Mouse (Mus musculus) thymus, postnatal 10 days (tissue): ENCODE measurements around the gene Ccs.
"Not testable (repeated sequence)": the region's sequence is repeated elsewhere in the genome, so short reads cannot be mapped to it uniquely, and the experiment has no call there.

Source experiments
- DNase-seq, 2 experiments: peaks; one replicate each; pipeline ENCODE4 v3.0.0; 2021; ENCODE audit warnings: low spot score in 2 of 2

Gene Ccs

DNA sequence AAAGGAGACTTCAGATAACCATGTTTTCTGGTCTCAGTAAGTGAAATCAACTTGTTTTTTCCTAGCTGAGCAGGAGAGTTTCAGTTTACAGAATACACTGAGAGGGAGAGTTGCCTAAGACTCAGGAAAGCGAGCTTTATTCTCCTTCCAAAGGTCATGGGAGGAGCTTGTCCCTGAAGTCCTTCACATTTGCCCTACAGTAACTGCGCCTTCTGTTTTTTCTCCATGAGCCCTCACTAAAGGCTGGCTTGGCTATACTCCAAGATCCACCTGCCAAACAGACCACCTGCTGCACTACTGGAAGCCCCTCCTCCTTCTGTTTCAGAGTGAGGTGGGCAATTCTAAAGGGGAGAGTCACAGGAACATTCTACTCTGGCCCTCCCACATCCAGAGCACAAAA lies 3.0 kb downstream of the Ccs start:
- DNase-seq: no peak

DNA sequence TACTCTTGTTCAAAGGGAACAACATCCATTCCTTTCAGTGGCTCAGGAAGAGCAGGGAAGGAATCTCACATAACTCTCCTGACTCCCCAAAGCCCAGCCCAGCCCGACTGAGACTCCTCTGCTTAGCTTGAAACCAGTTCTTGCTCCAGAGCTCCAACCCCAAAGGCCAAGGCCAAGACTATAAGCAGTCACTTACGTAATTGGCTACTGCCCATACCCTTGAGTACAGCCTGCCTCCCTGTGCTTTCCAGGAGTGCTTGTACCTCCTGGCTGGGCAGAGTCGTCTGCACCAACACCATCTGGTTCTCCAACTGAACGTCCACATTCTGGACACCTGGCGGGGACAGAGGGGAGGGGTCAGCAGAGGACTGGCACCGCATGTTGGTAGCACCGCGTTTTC lies 5.2 kb downstream of the Ccs start:
- DNase-seq: no peak

DNA sequence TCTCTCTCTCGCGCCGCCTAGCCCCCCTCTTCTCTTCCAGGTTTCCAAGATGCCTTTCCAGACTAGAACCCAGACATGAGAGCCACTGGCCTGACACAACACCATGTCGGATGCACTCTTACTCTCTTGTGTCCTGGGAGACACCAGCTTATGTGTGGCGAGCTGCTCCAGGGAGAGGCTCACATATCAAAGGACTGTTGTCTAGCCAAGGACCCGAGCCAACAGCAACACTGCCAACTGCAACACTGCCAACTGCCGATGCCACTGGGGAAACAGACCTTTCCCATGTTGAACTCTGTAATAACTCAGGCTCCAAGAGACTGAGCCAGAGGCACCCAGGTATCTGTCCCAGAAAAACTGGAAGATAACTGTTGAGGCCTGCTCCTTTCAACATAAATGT lies 10.0 kb downstream of the Ccs start:
- DNase-seq: no peak

DNA sequence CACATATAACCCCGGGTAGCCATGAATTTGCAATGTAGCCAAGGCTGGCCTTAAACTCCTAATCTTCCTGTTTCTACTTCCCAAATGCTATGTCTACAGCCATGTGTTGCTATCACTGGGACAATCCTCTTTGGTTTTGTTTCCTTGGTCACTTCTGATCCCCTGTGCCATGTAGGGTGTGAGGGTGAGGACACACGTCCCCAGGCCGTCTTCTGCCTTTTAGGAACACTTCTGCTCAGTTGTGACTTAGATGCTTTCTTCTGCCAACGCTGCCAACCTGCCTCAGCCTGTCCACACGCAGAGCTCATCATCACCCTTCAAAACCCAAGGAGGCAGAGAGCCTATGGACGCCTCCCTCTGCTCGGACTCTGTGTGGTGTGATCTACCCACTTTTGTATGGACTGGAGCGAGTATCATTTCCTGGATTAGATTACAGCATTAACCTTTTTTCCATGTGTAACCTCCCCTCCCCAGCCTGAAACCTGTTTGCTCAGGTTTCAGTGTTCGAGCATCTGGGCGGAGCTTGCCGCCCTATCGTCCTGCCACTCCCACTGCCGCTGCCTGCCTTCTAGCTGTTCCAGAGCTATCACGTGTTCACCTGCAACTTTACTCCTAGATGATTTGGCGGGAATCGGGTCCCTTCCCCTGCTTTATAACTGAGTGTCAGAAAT lies 10.6 kb downstream of the Ccs start:
- DNase-seq: no peak

DNA sequence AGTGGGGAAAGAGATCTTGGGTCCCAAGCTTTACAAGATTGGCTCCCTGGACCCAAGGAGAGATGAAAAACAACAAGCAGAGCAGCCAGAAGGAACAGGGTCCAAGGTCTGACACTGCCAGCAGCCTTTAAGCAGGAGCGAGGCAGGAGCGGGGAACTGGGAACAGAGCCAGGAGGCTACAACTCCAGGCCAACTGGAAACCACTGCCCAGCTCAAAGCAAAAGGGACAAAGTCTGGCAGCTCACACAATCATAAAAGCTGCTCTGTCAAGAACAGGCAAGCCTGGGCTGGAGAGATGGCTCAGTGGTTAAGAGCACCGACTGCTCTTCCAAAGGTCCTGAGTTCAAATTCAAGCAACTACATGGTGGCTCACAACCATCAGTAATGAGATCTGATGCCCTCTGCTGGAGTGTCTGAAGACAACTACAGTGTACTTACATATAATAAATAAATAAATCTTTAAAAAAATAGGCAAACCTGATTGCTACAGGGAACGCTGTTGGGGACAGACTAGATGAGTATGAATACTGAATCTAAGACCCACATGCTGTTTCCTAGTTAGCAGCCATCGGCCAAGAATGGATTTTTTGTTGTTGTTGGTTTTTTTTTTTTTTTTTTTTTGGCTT lies 18.3 kb downstream of the Ccs start:
- DNase-seq: no peak

DNA sequence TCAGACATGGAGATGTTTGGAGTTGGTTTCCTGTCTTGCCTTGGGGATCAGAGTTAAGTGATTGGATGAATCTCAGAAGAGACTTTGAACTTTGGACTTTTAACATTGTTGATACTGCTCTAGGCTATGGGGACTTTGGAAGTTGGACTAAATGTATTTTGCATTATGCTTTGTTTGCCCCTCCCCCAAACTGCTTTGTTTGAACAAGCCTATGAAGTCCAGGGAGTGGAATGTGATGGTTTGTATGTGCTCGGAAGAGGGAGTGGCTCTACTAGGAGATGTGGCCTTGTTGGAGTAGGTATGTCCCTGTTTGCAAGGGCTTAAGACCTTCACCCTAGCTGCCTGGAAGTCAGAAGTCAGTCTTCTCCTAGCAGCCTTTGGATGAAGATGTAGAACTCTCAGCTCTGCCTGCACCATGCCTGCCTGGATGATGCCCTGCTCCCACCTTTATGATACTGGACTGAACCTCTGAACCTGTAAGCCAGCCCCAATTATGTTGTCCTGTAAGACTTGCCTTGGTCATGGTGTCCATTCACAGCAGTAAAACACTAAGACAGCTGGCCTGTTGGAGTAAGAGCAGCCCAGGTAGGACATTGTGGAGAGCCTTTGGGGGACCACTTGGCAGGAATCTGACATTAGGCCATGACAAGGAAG lies 21.8 kb downstream of the Ccs start:
- no peak for DNase-seq

DNA sequence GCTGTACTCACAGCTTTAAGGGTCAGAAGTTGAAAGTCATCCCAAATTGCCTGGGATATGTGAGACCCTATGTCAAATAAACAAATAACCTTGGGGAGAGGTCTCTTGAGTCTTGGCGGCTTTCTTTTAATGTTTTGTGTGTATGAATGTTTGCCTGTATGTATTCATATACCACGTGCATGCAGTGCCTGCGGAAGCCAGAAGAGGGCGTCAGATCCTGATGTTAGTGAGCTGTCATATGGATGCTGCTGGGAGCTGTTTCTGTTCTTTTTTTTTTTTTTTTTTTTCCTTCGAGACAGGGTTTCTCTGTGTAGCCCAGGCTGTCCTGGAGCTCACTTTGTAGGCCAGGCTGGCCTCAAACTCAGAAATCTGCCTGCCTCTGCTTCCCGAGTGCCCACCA lies 26.1 kb downstream of the Ccs start:
- peak; percentile 23 to 25 for DNase-seq

DNA sequence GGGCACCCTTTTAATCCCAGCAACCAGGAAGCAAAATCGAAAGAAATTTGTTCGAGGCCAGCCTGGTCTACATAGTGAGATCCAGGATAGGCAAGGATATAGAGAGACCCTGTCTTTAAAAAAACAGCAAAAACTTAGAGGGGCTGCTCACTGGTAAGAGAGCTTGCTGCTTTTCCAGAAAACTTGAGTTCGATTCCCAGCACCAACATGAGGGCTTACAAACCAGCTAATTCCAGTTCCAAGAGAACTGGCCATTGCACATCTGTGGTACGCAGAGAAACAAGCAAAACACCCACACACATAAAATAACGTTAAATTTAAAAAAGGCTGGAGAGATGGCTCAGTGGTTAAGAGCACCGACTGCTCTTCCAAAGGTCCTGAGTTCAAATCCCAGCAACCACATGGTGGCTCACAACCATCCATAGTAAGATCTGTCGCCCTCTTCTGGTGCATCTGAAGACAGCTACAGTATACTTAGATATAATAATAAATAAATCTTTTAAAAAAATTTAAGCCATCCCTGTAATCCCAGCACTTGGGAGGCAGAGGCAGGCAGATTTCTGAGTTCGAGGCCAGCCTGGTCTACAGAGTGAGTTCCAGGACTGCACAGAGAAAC lies 26.7 kb downstream of the Ccs start:
- not testable (repeated sequence) for DNase-seq

DNA sequence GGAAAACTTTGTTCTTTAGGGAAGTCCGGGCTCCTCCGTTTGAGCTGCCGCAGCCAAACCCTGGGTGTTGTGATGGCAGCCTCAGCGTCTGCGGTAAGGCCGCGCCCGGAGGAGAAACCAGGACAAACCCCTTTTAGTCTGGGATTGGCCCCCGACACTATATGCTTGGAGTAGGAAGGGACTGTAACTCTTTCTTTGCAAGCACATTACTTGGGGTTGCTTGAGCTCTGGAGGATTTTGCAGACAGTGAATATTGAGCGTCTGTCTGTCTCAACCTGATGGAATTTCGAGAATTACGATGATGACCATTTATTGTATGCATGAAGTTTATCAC lies 27.3 kb downstream of the Ccs start:
- DNase-seq: no peak

DNA sequence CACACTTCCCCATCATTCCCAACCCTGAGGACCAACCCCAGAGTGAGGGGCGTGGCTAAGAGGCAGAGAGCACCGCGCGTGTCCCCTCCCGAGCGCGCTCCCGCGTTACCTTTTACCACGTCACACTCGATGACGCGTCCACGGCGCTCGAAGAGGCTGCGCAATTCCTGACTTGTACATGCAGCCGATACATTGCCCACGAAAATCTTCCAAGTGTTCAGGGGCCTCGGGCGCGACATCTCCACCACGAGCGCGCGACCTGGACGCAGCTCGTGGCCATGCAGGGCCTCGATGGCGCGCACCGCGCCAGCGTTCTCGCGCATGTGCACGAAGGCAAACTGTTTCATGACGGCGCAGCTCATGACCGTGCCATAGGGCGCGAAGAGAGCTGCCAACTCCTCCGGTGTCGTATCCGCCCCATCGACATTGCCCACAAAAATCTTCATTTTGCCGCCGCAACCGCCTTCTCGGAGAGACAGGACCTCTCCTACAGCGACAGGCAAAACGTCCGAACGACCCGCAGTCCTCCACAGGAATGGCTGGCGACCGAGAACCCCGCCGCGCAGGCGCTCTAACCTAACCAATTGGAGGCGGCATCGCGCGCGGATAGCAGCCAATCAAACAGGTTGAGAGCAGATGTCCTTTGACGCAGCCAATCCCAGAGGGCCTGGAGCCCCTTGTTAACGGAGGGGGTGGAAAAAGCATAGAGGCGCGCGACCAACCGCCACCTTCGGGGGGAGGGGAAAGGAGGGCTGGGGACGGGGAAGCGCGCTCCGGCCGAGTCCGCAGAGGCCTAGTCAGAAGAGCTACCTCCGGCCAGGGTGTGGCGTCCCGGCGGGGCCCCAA lies 27.8 kb downstream of the Ccs start, which contains the start of the genes Gm21992 and Rbm14:
Gene Gm21992 (minus strand): TSS at position 550 of the 846 bp plus-strand sequence.
Gene Rbm14 (minus strand): TSS at position 572 of the 846 bp plus-strand sequence.
- peak; percentile 95 to 96 for DNase-seq

DNA sequence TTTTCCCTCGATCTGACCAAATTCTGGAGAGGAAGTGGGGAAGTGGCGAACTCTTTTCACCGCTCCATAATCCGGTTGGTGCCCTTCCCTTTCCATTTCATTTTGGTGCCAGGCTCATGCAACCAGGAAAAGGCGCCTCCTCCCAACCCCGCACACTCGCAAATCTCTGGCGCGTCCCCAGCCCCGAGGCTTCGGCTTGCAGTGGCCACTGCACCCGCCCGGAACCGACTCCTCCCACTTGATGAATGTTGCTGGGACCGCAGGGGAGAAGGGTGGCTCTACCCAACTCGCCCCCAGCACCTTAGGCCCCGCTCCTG lies 28.4 kb downstream of the Ccs start:
- no peak for DNase-seq

DNA sequence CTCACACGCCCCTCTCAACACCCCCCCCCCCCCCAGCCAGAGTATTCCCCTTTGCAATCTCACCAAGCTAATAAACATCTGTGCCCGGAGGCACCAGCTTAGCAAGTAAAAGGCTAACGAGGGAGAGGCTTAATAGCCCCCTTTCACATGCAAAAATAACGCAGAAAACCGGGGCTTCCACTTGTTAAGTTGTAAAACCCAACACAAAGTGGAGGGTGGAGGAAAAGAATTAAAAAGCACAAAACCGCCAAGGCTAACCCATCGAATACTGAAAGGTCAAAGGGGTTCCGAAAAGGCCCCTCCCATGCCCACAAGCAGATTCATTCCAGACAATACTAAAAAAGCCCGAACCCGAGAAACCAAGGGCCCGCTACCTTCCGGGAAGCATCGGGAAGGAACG lies 28.8 kb downstream of the Ccs start:
- no peak for DNase-seq

DNA sequence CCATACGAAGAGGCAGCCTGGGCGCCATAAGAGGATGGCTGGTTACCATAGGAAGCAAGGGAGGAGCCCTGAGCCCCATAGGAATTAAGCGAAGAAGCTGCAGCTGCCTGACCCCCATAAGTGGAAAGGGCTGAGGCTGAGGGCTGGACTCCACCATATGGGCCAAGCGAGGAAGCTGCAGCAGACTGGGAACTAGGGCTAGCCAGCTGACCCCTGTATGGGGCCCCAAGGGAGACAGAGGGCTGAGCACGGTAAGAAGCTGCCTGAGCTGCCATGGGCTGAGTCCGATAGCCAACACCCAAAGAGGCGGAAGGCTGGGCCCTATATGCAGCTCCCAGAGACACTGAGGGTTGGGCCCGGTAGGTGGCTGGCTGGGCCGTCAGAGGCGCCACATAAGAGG lies 35.8 kb downstream of the Ccs start:
- DNase-seq: no peak

DNA sequence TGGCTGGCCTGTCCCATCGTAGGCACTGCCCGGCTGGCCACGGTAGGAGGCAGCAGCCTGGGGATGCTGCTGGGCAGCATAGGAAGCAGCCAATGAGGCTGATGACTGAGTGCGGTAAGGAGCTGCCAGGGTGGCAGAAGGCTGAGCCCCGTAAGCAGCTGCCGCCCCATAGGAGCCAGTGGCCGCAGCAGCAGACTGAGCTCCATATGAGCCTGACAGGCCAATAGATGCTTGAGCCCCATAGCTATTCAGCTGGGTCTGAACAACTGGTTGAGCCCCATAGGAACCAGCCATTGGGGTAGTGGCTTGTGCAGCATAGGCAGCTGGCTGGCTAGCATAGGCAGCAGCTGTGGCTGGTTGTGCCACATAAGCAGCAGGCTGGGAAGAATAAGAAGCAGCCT lies 36.4 kb downstream of the Ccs start:
- no peak for DNase-seq

DNA sequence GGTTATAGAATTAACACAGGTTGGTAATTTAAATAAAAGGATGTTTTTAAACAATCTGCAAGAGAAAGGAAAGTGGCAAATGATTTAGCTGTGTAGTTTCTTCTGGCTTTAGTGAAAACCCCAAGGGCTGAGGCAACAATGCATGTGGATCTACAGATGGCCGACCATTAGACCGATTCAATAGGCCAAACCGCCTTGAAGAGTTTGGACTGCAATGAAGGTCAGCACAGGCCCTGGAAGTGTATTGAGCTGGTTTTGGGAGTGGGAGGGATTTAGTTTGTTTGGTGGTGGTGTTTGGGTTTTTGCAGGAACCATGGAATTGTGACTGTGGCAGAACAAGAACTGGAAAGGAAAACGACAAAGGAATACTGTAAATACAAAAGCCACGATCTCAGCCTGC lies 40.0 kb downstream of the Ccs start:
- DNase-seq: no peak

DNA sequence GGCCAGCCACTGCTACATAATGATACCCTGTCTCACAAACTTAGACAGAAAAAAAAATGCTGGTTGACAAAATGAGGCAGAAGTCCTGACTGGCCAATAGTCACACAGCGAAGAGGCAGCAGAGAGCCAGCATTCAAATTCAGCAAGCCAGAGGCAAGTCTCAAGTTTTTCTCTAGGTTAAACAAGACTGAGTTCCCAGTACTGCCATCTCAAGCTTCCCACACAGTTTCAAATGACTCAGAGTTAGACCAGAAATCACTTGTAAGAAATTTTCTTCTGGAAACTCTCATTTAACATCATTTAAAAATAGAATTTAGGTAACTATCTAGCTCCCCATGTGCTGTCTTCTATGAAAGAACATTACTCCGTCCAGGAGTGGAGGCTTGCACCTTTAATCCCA lies 41.3 kb downstream of the Ccs start:
- no peak for DNase-seq

DNA sequence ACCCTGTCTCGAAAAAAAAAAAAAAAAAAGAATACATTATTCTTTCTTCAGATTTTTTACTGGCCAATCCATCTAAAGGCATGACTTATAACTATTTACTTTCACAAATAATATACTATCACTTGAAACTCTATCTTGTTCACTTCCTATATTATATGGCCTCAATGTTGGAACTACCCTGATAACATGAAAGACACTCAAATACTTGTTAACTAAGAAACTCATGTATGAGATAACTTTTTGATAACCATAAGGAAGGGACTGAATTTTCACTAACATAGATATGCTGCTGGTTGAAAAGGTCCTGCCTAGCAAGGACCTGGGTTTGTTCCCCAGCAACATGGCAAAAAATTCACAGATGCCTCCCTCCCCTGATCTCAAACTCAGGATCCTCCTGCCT lies 43.2 kb downstream of the Ccs start:
- DNase-seq: no peak

DNA sequence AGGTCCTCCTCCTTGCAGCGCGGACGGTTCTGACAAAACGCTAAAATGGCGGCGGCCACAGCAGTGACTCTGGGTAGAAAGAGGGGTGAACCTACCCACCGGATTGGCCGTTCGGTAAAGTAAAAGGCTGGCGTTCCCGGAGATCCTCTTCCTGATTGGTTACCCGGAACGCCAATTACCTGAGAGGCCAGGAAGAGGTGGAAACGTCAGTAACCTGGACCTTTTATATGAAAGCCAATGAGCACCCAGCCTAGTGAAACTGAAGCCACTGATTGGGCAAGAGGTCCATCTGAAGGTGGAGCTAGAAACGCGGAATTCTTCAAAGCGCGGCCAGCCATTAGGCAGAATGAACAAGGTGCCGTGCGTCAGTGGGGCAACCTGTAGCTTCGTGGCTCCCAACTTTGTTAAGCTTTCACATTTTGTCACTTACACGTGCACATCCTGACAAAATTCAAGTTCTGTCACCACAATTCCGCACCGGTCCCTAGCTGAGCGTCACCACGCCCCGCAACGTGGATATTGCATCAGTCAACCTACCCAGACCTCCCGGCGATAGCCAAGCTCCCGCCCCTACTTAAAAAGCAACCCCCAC lies 45.2 kb downstream of the Ccs start, which contains the start of gene Rbm4:
Gene Rbm4 (minus strand): TSS at position 71 of the 592 bp plus-strand sequence.
- peak; percentile 97 to 98 for DNase-seq

DNA sequence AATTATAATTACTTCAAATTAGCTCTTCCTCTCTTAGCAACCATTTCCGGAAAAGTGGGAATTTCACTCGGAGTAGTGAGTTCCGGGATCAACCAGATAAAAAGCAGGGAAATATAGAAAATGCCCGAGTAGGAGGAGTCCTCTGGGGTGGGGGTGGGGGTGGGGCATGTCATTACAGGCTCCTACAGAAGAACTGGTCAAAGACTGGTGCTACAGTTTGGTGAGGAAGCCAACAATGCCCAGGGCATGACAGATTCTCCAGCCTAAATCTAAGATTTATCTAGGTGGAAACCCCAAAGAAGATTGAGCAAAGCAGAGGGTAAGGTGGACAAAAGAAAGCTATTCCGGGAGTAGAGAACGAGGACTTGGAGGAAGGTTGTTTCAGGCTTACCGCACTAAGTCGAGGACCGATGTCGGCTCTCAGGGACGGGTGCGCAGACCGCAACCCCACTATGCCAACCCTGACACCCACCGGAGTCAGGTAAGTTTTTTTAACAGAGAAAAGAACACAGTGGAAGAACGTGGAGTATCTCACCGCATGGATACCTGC lies 45.8 kb downstream of the Ccs start:
- no peak for DNase-seq

DNA sequence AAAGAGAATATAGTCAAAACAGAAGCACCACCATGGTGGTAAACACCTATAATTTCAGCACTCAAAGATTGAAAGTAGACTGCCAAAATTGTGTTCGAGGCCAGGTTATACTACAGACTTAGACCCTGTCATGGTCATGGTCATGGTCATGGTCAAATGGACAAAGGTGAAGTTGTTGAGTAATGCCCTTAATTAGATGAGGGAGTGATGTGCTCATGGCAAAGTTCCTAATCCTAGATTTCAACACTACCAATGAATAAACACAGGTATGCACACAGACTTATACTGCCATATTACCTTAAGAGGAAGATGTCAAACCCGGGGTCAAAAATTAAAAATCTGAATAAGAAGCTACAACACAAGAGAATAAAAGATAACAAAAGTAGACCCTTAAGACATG lies 52.8 kb downstream of the Ccs start:
- no peak for DNase-seq

DNA sequence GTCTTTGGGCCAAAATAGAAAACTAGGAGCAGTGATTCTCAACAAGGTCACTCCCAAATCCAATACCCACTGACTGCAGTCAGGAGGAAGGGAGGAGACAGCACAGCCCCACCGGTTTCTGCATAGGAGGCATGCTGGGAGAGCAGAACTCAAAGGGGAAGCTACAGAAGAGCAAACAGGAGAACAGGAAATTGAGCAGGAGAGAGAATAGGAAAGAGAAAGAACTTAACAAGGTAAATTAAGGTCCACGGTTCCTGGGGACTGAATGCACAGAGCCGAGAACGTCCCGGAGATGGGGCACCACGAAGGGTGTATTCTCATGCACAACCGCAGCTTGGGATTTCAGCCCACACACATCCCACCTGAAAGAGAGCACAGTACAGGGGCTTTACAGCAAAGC lies 53.9 kb downstream of the Ccs start:
- no peak for DNase-seq
